Mouse (Mus musculus) small intestine, adult 2 months (tissue): ENCODE measurements around the gene Fat3.

Experiments
- CTCF ChIP-seq: fragments of 200-500 bp; IDR thresholded peaks from 2 replicates; pipeline ENCODE4 v1.5.1; 2012; ENCODE audit warnings: low read depth, mild to moderate bottlenecking, control low read depth, inconsistent platforms, low read length, moderate library complexity, mixed read lengths; ENCODE audit not compliant: insufficient replicate concordance, insufficient read length; ENCODE audit errors: extremely low read depth
- POLR2A ChIP-seq: fragments of 200-500 bp; IDR thresholded peaks from 2 replicates; pipeline ENCODE4 v1.6.1; 2012; ENCODE audit warnings: low read depth, mild to moderate bottlenecking, control low read depth, inconsistent platforms, low read length, moderate library complexity

GRCm38 (mm10) chr9:16402815-16403214 lies 98.3 kb downstream of the Fat3 start:
- no peak for TF ChIP-seq CTCF
- TF ChIP-seq POLR2A = no peak
